Mouse (Mus musculus) A20 (cell line): ENCODE results near the gene Fras1.

Experiments used
- DNase-seq: peaks from one replicate; pipeline ENCODE4 v3.0.0-alpha.2; 2011; ENCODE audit warnings: low read depth, low spot score

The Fras1 gene

DNA sequence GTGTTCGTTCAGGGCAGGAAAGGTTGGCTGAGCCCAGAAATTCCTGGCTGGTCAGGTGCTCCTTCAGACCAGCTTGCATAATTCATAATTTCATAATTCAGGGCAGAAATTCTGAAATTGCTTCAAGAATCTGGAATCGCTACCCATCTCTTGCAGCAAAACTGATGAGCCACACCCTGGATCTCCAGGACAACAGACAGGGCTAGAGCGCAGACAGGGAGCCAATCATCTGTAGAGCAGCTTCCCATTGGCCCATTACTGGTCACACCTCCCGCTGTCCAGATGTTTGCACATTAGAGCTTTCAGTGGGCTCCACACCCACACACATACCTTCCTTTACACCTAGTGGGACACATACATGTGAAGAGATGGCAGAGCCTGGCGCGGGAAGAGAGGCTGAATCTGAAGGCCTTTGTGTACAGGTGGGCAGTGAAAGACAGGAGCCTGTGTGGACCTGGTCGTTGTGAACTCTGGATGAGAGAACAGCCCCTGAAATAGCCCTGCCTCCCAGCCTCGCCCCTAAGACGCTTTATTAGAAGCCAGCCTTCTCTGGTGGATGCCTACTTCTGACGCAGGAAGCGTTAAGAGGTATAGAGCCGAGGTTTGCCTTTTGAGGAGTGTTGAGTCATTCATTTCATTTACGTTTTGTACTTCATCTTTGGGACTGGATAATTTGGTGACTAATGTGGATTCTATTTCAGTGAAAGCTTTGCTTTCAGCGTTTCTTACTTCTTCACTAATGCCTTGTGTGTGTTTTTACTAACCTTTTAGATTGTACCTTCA, 409.9 kb downstream of the Fras1 start:
- DNase-seq, result no peak

GRCm38 (mm10) chr5:96785096-96785495, 411.3 kb downstream of the Fras1 start:
- DNase-seq, result no peak

GRCm38 (mm10) chr5:96792422-96792821, 418.7 kb downstream of the Fras1 start:
- no peak for DNase-seq

DNA sequence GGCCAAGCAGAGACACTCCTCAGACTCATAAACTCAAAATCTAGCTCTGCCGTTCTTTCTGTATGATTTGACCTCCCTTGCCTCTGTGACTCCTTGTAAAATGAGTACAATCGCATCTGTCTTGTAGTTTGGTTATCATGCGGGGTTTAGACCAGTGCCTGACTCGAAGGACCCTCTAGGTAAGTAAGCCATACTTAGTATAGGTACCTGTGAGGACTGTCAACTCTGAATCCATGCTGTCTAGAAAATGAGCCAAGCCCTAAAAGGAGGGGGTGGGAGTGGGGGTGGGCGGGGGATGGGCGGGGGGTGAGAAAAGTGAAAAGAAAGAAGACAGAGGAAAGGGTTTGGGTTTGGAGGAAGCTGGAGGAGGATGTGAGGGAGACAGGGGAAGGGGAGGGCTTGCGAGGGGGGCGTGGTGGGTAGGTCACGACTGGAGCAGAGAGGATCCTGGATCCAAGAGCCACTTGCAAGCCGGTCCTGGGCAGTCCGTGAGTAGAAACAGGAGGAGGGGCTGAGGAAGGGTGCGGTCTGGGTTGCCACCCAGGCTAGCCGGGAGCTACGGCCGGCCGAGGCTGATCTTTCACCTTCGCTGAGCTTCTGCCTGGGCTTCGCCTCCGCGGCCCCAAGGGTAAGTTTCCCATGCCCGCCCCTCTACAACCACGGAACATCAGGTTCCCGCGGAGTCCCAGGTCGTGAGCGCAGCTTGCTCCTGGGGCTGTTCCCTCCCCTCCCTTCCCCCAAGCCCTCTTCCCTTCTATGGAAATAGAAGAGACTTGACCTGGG, 419.4 kb downstream of the Fras1 start, which contains the start of gene Anxa3:
Gene Anxa3, plus strand, starts transcription at position 404 of the 783 bp plus-strand sequence.
- DNase-seq, result no peak

- no peak for DNase-seq
These were observed 420.3 kb downstream of the Fras1 start for GRCm38 (mm10) chr5:96793953-96794635.

- no peak for DNase-seq
These were observed 422.0 kb downstream of the Fras1 start for GRCm38 (mm10) chr5:96795752-96796151.

DNA sequence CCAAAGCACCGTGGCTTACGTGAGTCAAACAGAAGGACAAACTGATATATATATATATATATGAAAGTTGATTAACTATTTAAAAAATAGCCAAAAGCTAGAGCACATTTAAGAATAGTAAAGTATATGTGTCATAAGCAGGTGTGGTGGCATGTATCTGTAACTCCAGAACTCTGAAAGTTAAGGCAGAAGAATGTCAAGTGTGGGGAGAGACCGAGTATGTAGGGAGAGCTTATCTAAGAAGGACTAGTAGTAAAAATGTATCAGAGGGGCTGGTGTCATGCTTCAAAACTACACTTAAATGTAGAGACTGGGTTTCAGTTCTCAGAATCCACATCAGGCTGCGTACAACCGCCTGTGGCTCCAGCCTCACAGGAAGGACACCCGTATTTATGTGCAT, 423.7 kb downstream of the Fras1 start:
- DNase-seq, result no peak

GRCm38 (mm10) chr5:96799165-96799564, 425.4 kb downstream of the Fras1 start:
- no peak for DNase-seq

- no peak for DNase-seq
These were observed 426.2 kb downstream of the Fras1 start for GRCm38 (mm10) chr5:96799969-96800368.

GRCm38 (mm10) chr5:96802185-96802584, 428.4 kb downstream of the Fras1 start:
- DNase-seq, result no peak

GRCm38 (mm10) chr5:96803091-96803490, 429.3 kb downstream of the Fras1 start:
- DNase-seq, result no peak

DNA sequence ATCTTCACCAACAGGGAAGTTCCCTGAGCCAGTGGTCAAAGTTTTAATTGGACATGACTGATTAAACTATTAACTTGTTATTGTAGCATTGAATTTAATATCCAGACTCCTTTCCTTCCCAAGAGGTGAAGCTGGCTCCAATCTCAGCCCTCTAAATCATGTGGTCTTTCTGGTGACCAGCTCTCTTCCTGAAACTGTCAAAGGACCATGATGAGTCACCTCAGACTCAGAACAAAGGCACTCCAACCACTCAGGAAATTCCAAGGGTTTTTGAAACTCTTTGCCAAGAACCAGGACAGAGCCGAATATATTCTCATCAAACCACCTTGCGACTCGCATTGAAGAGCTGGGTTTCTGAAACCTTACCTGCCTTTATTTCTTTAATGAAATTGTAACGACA, 430.5 kb downstream of the Fras1 start:
- DNase-seq, result no peak

DNA sequence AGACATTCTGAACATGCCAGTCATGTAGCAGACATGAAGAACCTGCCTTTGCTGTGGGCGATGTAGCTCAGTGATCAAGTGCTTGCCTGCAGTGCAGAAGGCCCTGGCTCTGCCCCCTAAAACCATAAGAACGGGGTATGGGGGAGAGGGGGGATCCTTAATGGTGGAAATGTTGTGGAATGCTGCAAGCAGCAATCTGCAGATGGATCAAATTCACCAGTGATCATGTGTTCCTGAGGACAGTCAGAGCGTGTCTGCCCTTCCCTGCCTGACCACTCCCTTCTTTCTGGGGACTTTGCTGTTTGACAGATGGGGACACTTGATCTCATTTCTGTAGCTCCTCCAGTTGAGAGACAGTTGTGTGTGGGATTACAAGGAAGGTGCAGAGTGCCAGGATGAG, 431.1 kb downstream of the Fras1 start:
- no peak for DNase-seq

GRCm38 (mm10) chr5:96810620-96811019, 436.9 kb downstream of the Fras1 start:
- DNase-seq, result no peak

DNA sequence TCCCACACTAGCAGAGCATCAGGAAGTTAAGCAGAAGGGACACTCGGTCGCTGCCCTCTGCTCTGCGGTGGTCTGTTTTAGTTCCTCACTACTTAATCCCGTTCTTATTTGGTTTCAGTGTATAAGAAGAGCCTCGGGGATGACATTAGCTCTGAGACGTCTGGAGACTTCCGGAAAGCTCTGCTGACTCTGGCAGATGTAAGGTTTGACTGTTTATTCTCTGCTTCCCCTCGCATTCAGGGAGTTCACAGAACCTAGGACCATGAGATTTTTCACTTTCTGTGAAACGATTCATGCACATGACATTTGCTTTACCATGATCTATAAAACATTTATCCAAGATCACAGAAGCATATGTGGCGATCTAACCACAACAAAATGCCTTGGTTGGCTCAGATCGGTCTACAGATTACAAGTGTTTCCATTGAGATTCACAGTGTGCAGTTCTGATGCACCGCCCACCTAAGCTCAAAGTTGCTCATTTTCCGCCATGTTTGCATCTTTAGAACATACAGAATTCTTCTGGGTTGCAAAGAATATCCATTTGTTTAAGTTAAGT, 451.1 kb downstream of the Fras1 start:
- DNase-seq, result no peak

DNA sequence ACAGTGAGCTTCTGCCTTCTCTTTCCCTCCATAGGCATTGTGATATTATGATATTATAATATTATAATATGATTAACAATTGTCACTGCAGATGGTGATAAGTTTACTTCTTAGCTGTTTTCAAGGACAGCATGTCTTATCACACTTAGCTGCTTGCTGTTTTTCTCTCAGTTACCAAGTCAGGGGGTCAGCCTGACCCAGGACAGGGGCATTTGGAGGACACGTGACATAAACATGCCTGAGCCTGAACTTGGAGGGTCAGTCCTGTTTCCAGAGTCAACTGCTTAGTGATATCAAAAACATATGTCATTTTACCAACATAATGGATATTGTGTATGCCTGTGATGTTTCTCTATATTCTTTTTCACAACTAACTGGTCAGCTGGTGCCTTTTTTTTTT, 453.4 kb downstream of the Fras1 start:
- no peak for DNase-seq
